Mouse (Mus musculus): ENCODE measurements around the gene Pofut2. TPM values are rescaled to one million over a fixed set of nuclear protein-coding genes. Genes with fewer than 3 reads are reported as not detected.
"Not testable (repeated sequence)": the region's sequence is repeated elsewhere in the genome, so short reads cannot be mapped to it uniquely, and the experiment has no call there.

Gene Pofut2
- polyA plus RNA-seq, 1 experiment from 2014 or later, result 131 TPM

DNA sequence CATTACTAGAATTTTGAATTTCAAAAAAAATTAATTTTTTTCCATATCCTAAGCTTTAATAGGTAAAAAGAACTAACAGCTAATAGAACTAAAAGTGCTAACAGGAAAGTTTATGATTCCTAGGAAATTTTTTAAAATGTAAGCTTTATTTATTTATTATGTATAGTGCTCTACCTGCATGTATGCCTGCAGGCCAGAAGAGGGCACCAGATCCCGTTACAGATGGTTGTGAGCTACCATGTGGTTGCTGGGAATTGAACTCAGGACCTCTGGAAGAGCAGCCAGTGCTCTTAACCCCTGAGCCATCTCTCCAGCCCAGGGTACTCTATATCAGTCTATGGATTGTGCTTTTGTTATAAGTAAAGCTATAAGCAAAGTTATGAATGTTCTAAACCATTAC is 23.1 kb downstream of the Pofut2 start:
- H3K4me1 ChIP-seq (replicated peaks), result peaks cover 30% of the 10 kb centered on the region
- H3K27me3 ChIP-seq (replicated peaks); H3K9ac ChIP-seq; H3K4me2 ChIP-seq; H3K27ac ChIP-seq (ENCODE audit: poor library complexity, severe bottlenecking); H3K9me3 ChIP-seq (replicated peaks); H3K36me3 ChIP-seq; H3K4me3 ChIP-seq; ATAC-seq (ENCODE audit: insufficient number of reproducible peaks, low FRiP score): not testable (repeated sequence)
- WGBS, result 76% methylated on average over 1 of the region's 1 CpGs

DNA sequence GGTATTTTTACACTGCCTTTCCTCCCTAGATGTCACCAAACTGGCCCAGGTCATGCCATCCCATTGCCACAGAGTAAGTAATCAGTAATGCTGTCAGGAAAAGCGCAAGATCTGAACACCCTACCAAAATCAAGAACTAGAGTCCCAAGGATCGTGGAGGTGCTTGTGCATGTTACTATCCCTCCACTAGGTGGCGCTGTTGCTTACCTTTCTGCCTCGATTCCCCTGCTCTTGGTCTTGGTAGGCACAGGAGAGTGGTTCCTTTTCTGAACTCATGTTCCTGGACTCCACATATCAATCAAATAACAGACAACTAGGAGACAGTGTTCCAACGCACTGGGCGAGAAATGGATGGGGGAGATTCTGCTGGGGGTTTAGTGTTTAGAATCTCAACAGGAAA is 23.8 kb downstream of the Pofut2 start:
- H3K9ac ChIP-seq, result no peak overlapping the region
- H3K9me3 ChIP-seq (replicated peaks), result no peaks in the 10 kb centered on the region
- H3K4me2 ChIP-seq, result no peak overlapping the region
- H3K4me1 ChIP-seq (replicated peaks), result peaks cover 35% of the 10 kb centered on the region
- no peak overlapping the region for H3K27ac ChIP-seq (ENCODE audit: poor library complexity, severe bottlenecking)
- no peaks in the 10 kb centered on the region for H3K36me3 ChIP-seq
- no peak overlapping the region for H3K4me3 ChIP-seq
- WGBS, result 20% methylated on average over 6 of the region's 6 CpGs
- H3K27me3 ChIP-seq (replicated peaks), result 0 out of 2 replicates have a peak, but pooled peaks cover 7% of the 10 kb centered on the region
- ATAC-seq (ENCODE audit: insufficient number of reproducible peaks, low FRiP score), result no peak

GRCm38 (mm10) chr10:77284832-77285231 is 25.8 kb downstream of the Pofut2 start:
- peaks cover 47% of the 10 kb centered on the region for H3K4me1 ChIP-seq (replicated peaks)
- H3K9me3 ChIP-seq (replicated peaks), result no peaks in the 10 kb centered on the region
- H3K9ac ChIP-seq, result no peak overlapping the region
- H3K4me3 ChIP-seq, result no peak overlapping the region
- 40% methylated on average over 6 of the region's 6 CpGs for WGBS
- no peak overlapping the region for H3K4me2 ChIP-seq
- 0 out of 2 replicates have a peak, but pooled peaks cover 7% of the 10 kb centered on the region for H3K27me3 ChIP-seq (replicated peaks)
- no peaks in the 10 kb centered on the region for H3K36me3 ChIP-seq
- peak overlapping the region; percentile 29 for H3K27ac ChIP-seq (ENCODE audit: poor library complexity, severe bottlenecking)
- no peak for ATAC-seq (ENCODE audit: insufficient number of reproducible peaks, low FRiP score)

DNA sequence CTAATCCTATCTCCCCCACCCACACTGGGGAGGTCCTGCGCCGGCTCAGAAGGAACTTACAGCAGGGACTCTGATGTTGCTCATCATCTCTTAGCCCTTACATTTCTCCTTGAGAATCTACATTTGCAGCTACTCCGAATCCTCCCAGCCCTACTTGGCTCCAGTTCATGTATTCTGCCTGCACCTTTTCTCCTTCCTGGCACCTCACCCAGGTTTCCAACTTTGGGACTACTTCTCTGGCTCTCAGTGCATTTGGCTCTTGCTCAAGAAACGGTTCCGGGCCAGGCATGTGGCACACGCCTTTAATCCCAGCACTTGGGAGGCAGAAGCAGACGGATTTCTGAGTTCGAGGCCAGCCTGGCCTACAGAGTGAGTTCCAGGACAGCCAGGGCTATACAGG is 28.6 kb downstream of the Pofut2 start:
- Histone ChIP-seq H3K27ac (ENCODE audit: poor library complexity, severe bottlenecking) (no peak overlapping the region; the same call in 1 of the 2 replicates), H3K9me3 (replicated peaks) (no peaks in the 10 kb centered on the region)

DNA sequence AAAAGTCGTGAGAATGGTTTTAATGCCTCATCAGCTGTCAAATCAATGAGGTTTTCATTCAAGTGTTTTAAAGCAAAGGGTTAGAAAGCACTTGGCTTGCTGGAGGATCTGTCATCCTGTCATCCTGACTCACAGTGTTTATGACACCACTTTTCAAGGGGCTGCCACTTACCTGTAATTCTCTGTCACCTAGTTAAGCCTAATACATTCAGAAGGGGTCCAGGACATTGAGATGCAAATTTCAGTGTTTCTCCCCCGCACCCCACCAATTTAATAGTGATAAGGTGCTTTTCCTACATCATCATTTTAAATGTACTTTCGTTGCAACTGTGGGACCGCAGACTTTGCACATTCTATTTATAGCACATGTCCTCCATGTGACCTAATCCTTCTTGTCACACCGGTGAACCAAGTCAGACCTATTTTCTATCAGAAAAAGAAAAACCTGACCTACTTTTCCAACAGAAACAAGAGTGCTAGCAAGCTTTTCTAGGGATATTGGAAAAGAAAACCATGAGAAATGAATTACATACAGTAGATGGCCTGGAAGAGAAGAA is 29.7 kb downstream of the Pofut2 start:
- Histone ChIP-seq H3K4me1 (replicated peaks) (peaks cover 44% of the 10 kb centered on the region), H3K27me3 (replicated peaks) (no peaks in the 10 kb centered on the region), H3K9ac (no peak overlapping the region), H3K27ac (ENCODE audit: poor library complexity, severe bottlenecking) (peak overlapping the region; percentile 46), H3K4me2 (peak overlapping the region; percentile 35), H3K36me3 (peaks cover 11% of the 10 kb centered on the region), H3K4me3 (no peak overlapping the region), H3K9me3 (replicated peaks) (no peaks in the 10 kb centered on the region)
- WGBS, result 19% methylated on average over 5 of the region's 5 CpGs
- no peak for ATAC-seq (ENCODE audit: insufficient number of reproducible peaks, low FRiP score)

More for the DNA sequence above, 28.6 kb downstream of the Pofut2 start:
- H3K4me3 ChIP-seq, result no peak overlapping the region
- peaks cover 47% of the 10 kb centered on the region for H3K4me1 ChIP-seq (replicated peaks)
- 0 out of 2 replicates have a peak, but pooled peaks cover 3% of the 10 kb centered on the region for H3K36me3 ChIP-seq
- no peak overlapping the region for H3K4me2 ChIP-seq
- ATAC-seq (ENCODE audit: insufficient number of reproducible peaks, low FRiP score), result no peak
- WGBS, result 77% methylated on average over 8 of the region's 8 CpGs
- no peak overlapping the region for H3K9ac ChIP-seq
- no peaks in the 10 kb centered on the region for H3K27me3 ChIP-seq (replicated peaks)

DNA sequence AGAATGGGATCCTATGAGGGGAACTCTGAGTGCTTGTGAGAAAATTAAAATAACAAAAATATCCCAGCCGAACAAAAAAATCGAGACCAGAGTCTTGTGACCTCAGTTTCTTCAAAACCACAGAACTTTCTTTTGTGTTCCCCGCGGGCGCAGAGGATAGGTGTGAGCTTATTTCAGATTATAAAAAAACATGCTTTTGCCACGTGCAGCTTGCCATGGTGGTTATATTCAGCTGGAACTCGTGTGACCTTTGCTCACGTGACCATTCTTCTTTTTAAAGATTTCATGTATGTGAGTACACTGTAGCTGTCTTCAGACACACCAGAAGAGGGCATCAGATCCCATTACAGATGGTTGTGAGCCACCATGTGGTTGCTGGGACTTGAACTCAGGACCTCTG is 30.5 kb downstream of the Pofut2 start:
- 84% methylated on average over 8 of the region's 8 CpGs for WGBS
- peaks cover 17% of the 10 kb centered on the region for H3K36me3 ChIP-seq
- H3K27me3 ChIP-seq (replicated peaks), result no peaks in the 10 kb centered on the region
- H3K4me2 ChIP-seq, result no peak overlapping the region
- H3K27ac ChIP-seq (ENCODE audit: poor library complexity, severe bottlenecking), result no peak overlapping the region
- ATAC-seq (ENCODE audit: insufficient number of reproducible peaks, low FRiP score), result no peak
- H3K4me1 ChIP-seq (replicated peaks), result peaks cover 38% of the 10 kb centered on the region
- H3K4me3 ChIP-seq, result no peak overlapping the region
- no peak overlapping the region for H3K9ac ChIP-seq
- no peaks in the 10 kb centered on the region for H3K9me3 ChIP-seq (replicated peaks)

DNA sequence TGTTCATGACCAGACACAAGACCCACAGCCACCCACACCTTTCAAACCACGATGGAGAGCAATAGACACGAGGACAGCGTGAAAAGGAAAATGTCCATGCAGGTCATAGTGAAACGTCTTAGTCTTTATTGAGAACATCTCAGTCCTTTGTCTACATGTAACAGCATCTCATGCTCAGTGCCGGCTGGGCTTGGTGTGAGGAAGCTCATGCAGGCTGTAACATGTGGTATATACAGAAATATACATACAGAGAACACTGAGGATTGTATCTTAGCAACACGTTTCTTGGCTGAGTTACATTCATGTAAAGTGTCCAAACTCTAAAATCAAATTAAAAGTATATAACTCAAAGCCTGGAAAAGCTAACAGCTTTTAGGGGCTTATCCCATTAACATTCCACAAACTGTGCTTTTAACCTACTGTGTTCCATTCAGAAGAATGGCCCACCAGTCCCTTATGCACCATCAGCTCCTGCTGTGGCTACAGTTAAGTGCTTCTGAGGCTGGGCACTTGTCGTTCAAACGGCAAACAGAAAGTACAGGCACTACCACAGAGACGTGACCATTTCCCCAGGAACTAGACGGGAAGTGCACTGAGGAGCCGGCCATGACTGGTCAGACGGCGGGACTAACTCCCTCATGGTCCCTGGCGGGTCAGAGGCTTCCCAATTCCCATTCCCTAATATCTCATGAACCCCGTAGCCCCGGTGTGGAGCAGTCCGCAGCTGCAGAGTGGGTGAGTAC is 31.8 kb downstream of the Pofut2 start:
- no peak; the same call in 1 of the 2 replicates for ATAC-seq (ENCODE audit: insufficient number of reproducible peaks, low FRiP score)
- H3K4me2 ChIP-seq, result no peak overlapping the region

GRCm38 (mm10) chr10:77294691-77295090 is 35.7 kb downstream of the Pofut2 start:
- ATAC-seq (ENCODE audit: insufficient number of reproducible peaks, low FRiP score), result no peak
- Histone ChIP-seq H3K4me3 (no peak overlapping the region), H3K4me2 (no peak overlapping the region), H3K9ac (no peak overlapping the region), H3K27ac (ENCODE audit: poor library complexity, severe bottlenecking) (no peak overlapping the region), H3K36me3 (peaks cover 31% of the 10 kb centered on the region), H3K9me3 (replicated peaks) (no peaks in the 10 kb centered on the region), H3K27me3 (replicated peaks) (no peaks in the 10 kb centered on the region), H3K4me1 (replicated peaks) (0 out of 2 replicates have a peak, but pooled peaks cover 8% of the 10 kb centered on the region)
- 91% methylated on average over 12 of the region's 12 CpGs for WGBS

More for the DNA sequence above, 31.8 kb downstream of the Pofut2 start:
- Histone ChIP-seq H3K9ac (no peak overlapping the region), H3K27me3 (replicated peaks) (no peaks in the 10 kb centered on the region), H3K9me3 (replicated peaks) (no peaks in the 10 kb centered on the region), H3K4me3 (no peak overlapping the region), H3K27ac (ENCODE audit: poor library complexity, severe bottlenecking) (no peak overlapping the region), H3K36me3 (peaks cover 25% of the 10 kb centered on the region), H3K4me1 (replicated peaks) (peaks cover 28% of the 10 kb centered on the region)
- WGBS, result 78% methylated on average over 17 of the region's 17 CpGs

- no peak overlapping the region for H3K27ac ChIP-seq (ENCODE audit: poor library complexity, severe bottlenecking)
- H3K9ac ChIP-seq, result no peak overlapping the region
- WGBS, result 65% methylated on average over 8 of the region's 8 CpGs
- H3K4me2 ChIP-seq, result no peak overlapping the region
- H3K27me3 ChIP-seq (replicated peaks), result no peaks in the 10 kb centered on the region
- ATAC-seq (ENCODE audit: insufficient number of reproducible peaks, low FRiP score), result no peak
- H3K36me3 ChIP-seq, result peaks cover 44% of the 10 kb centered on the region
- H3K4me1 ChIP-seq (replicated peaks), result 0 out of 2 replicates have a peak, but pooled peaks cover 8% of the 10 kb centered on the region
- no peaks in the 10 kb centered on the region for H3K9me3 ChIP-seq (replicated peaks)
- H3K4me3 ChIP-seq, result no peak overlapping the region
Measured at GRCm38 (mm10) chr10:77298621-77299020, 39.6 kb downstream of the Pofut2 start.

- Histone ChIP-seq H3K4me2 (no peak overlapping the region), H3K9ac (no peak overlapping the region), H3K9me3 (replicated peaks) (no peaks in the 10 kb centered on the region), H3K4me3 (no peak overlapping the region), H3K36me3 (peaks cover 40% of the 10 kb centered on the region), H3K27ac (ENCODE audit: poor library complexity, severe bottlenecking) (no peak overlapping the region), H3K4me1 (replicated peaks) (0 out of 2 replicates have a peak, but pooled peaks cover 8% of the 10 kb centered on the region), H3K27me3 (replicated peaks) (no peaks in the 10 kb centered on the region)
- no peak for ATAC-seq (ENCODE audit: insufficient number of reproducible peaks, low FRiP score)
- WGBS, result 79% methylated on average over 2 of the region's 2 CpGs
Measured at GRCm38 (mm10) chr10:77299194-77299593, 40.2 kb downstream of the Pofut2 start.

- WGBS, result 68% methylated on average over 8 of the region's 8 CpGs
- peaks cover 32% of the 10 kb centered on the region for H3K36me3 ChIP-seq
Measured at GRCm38 (mm10) chr10:77300237-77300933, 41.4 kb downstream of the Pofut2 start.

More at GRCm38 (mm10) chr10:77300237-77300933, 41.4 kb downstream of the Pofut2 start:
- Histone ChIP-seq H3K4me3 (no peak overlapping the region), H3K4me2 (no peak overlapping the region), H3K9ac (no peak overlapping the region), H3K4me1 (replicated peaks) (0 out of 2 replicates have a peak, but pooled peaks cover 8% of the 10 kb centered on the region), H3K27me3 (replicated peaks) (no peaks in the 10 kb centered on the region), H3K9me3 (replicated peaks) (no peaks in the 10 kb centered on the region), H3K27ac (ENCODE audit: poor library complexity, severe bottlenecking) (no peak overlapping the region)
- ATAC-seq (ENCODE audit: insufficient number of reproducible peaks, low FRiP score), result no peak
